Mouse (Mus musculus) liver, embryonic 14.5 days (tissue): Measurements from ENCODE around the gene Tmem191c.

ENCODE experiments used
- CTCF ChIP-seq: IDR thresholded peaks from 2 replicates; pipeline ENCODE4 v1.5.1; 2016; ENCODE audit warnings: antibody characterized with exemption, low read depth, control low read depth
- EP300 ChIP-seq: IDR thresholded peaks from 2 replicates; pipeline ENCODE4 v1.6.1; 2016; ENCODE audit warnings: antibody characterized with exemption, low read depth

DNA sequence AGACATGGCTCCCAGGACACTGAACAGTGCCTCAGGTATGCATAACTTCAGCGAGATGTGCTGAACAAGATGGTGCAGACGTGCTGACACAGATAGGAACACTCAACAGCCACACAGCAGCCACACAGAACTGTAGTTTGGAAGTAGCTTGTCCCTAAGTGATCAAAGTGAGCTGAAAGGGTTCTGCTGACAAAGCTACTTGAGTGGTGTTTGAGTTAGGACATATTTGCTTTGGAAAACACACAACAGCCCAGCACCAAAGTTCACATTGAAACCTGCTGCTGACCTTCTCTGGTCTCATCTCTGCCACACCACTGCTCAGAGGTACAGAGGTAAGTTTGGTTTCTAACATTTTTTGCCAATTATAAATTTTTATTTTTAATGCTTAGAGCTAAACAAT lies 55.2 kb downstream of the Tmem191c start, which contains the start of gene Serpind1:
- no peak for TF ChIP-seq CTCF
- TF ChIP-seq EP300 = no peak
